Mouse (Mus musculus): ENCODE data around the gene Zfp36l2. TPM values are rescaled to one million over a fixed set of nuclear protein-coding genes. Genes with fewer than 3 reads are reported as not detected.

Zfp36l2 gene
- 162 TPM for polyA plus RNA-seq (2014; fragmentation: Illumina TruSeq; extraction: RNeasy Lipid Tissue Mini Kit (QIAGEN cat#74804); ENCODE audit: low replicate concordance)

DNA sequence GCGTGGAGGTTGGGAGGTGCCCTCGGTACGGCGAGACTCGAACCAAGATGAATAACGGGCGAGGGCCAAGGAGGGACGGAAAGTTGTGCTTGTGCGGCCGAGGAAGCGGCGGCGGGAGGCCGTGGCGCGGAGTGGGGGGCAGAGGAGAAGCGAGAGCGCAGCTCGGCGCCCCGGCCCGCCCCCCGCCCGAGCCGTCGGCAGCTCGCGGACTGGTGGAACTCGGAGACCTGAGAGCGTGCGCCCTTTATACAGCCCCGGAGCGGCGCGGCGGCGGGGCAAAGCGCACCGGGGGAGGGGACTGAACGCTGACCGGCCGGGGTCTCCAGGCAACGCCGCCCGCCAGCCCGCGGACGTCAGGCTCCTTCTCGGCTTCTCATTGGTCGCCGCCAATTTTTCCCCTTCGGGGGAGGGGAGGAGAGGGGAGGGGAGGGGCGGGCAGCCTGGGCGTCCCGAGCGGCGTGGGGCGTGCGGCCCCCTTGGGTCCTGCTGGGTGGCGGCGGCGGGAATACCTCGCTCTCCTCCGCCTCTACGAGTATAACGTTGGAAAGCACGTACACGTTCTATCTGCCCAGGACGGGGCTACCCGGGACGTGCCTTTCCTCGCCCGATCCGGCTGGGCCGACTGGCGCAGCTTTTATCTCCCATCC is at the start of gene Zfp36l2:
Gene Zfp36l2 (minus strand): TSS at position 221 of the 647 bp plus-strand sequence.

